Mouse (Mus musculus): ENCODE results near the gene Cdk5rap1. TPM values are rescaled to one million over a fixed set of nuclear protein-coding genes. Genes with fewer than 3 reads are reported as not detected.

Gene Cdk5rap1
- polyA plus RNA-seq, 1 experiment = 0.45 TPM

GRCm38 (mm10) chr2:154407643-154408445 is 35.0 kb upstream of the Cdk5rap1 start, which contains the start of gene Snta1:
Gene Snta1 (minus strand): TSS chr2:154408099.
- Histone ChIP-seq H3K4me3 (replicated peaks) (peak within 1 kb of the TSS; percentile 93), H3K36me3 (replicated peaks; ENCODE audit: low read length) (no peaks in the 10 kb centered on the region), H3K9me3 (0 out of 2 replicates have a peak, but pooled peaks cover 5% of the 10 kb centered on the region), H3K27me3 (replicated peaks) (peaks cover 60% of the 10 kb centered on the region), H3K4me1 (peaks cover 27% of the 10 kb centered on the region)
- TF ChIP-seq GATA1 (IDR thresholded peaks at IDR 0.05; ENCODE audit: borderline replicate concordance, low read length) (no peak), FLI1 (IDR thresholded peaks at IDR 0.05; ENCODE audit: low read length) (no peak)

GRCm38 (mm10) chr2:154407063-154407642 is 34.3 kb upstream of the Cdk5rap1 start:
- Histone ChIP-seq H3K4me3 (replicated peaks) (peak overlapping the region; percentile 93), H3K9me3 (0 out of 2 replicates have a peak, but pooled peaks cover 5% of the 10 kb centered on the region), H3K36me3 (replicated peaks; ENCODE audit: low read length) (no peaks in the 10 kb centered on the region), H3K27me3 (replicated peaks) (peaks cover 62% of the 10 kb centered on the region), H3K4me1 (peaks cover 27% of the 10 kb centered on the region)
- TF ChIP-seq GATA1 (IDR thresholded peaks at IDR 0.05; ENCODE audit: borderline replicate concordance, low read length) (no peak), FLI1 (IDR thresholded peaks at IDR 0.05; ENCODE audit: low read length) (no peak)

GRCm38 (mm10) chr2:154405447-154405994 is 32.7 kb upstream of the Cdk5rap1 start:
- peaks cover 24% of the 10 kb centered on the region for H3K4me1 ChIP-seq
- TF ChIP-seq GATA1 (IDR thresholded peaks at IDR 0.05; ENCODE audit: borderline replicate concordance, low read length) (no peak), FLI1 (IDR thresholded peaks at IDR 0.05; ENCODE audit: low read length) (no peak)
- 0 out of 2 replicates have a peak, but pooled peaks cover 5% of the 10 kb centered on the region for H3K9me3 ChIP-seq
- H3K4me3 ChIP-seq (replicated peaks) = no peak overlapping the region
- H3K27me3 ChIP-seq (replicated peaks) = peaks cover 62% of the 10 kb centered on the region
- H3K36me3 ChIP-seq (replicated peaks; ENCODE audit: low read length) = no peaks in the 10 kb centered on the region

GRCm38 (mm10) chr2:154402811-154403210 is 30.0 kb upstream of the Cdk5rap1 start:
- Histone ChIP-seq H3K4me1 (peaks cover 10% of the 10 kb centered on the region), H3K9me3 (0 out of 2 replicates have a peak, but pooled peaks cover 5% of the 10 kb centered on the region), H3K36me3 (replicated peaks; ENCODE audit: low read length) (no peaks in the 10 kb centered on the region), H3K4me3 (replicated peaks) (no peak overlapping the region), H3K27me3 (replicated peaks) (peaks cover 61% of the 10 kb centered on the region)
- no peak for TF ChIP-seq FLI1 (IDR thresholded peaks at IDR 0.05; ENCODE audit: low read length)
- no peak for TF ChIP-seq GATA1 (IDR thresholded peaks at IDR 0.05; ENCODE audit: borderline replicate concordance, low read length)

- Histone ChIP-seq H3K9me3 (0 out of 2 replicates have a peak, but pooled peaks cover 1% of the 10 kb centered on the region), H3K4me1 (peaks cover 2% of the 10 kb centered on the region; the same call in 1 of the 2 replicates), H3K36me3 (replicated peaks; ENCODE audit: low read length) (no peaks in the 10 kb centered on the region), H3K4me3 (replicated peaks) (no peak overlapping the region), H3K27me3 (replicated peaks) (peaks cover 53% of the 10 kb centered on the region)
- TF ChIP-seq FLI1 (IDR thresholded peaks at IDR 0.05; ENCODE audit: low read length) = no peak
Observed at GRCm38 (mm10) chr2:154401976-154402375, 29.2 kb upstream of the Cdk5rap1 start.

- TF ChIP-seq FLI1 (IDR thresholded peaks at IDR 0.05; ENCODE audit: low read length) (no peak), GATA1 (IDR thresholded peaks at IDR 0.05; ENCODE audit: borderline replicate concordance, low read length) (no peak)
Observed at GRCm38 (mm10) chr2:154399325-154399724, 26.5 kb upstream of the Cdk5rap1 start.

GRCm38 (mm10) chr2:154398267-154398666 is 25.5 kb upstream of the Cdk5rap1 start:
- Histone ChIP-seq H3K9me3 (no peaks in the 10 kb centered on the region), H3K4me3 (replicated peaks) (no peak overlapping the region), H3K27me3 (replicated peaks) (peaks cover 33% of the 10 kb centered on the region), H3K4me1 (no peaks in the 10 kb centered on the region), H3K36me3 (replicated peaks; ENCODE audit: low read length) (no peaks in the 10 kb centered on the region)
- no peak for TF ChIP-seq GATA1 (IDR thresholded peaks at IDR 0.05; ENCODE audit: borderline replicate concordance, low read length)
- TF ChIP-seq FLI1 (IDR thresholded peaks at IDR 0.05; ENCODE audit: low read length) = no peak

More at GRCm38 (mm10) chr2:154399325-154399724, 26.5 kb upstream of the Cdk5rap1 start:
- Histone ChIP-seq H3K4me1 (no peaks in the 10 kb centered on the region), H3K27me3 (replicated peaks) (peaks cover 36% of the 10 kb centered on the region), H3K4me3 (replicated peaks) (no peak overlapping the region), H3K9me3 (no peaks in the 10 kb centered on the region), H3K36me3 (replicated peaks; ENCODE audit: low read length) (no peaks in the 10 kb centered on the region)

- Histone ChIP-seq H3K4me1 (no peaks in the 10 kb centered on the region), H3K4me3 (replicated peaks) (no peak overlapping the region), H3K9me3 (no peaks in the 10 kb centered on the region), H3K36me3 (replicated peaks; ENCODE audit: low read length) (no peaks in the 10 kb centered on the region), H3K27me3 (replicated peaks) (peaks cover 34% of the 10 kb centered on the region)
- TF ChIP-seq GATA1 (IDR thresholded peaks at IDR 0.05; ENCODE audit: borderline replicate concordance, low read length) (no peak), FLI1 (IDR thresholded peaks at IDR 0.05; ENCODE audit: low read length) (no peak)
Observed at GRCm38 (mm10) chr2:154396529-154396928, 23.7 kb upstream of the Cdk5rap1 start.

GRCm38 (mm10) chr2:154394602-154395001 is 21.8 kb upstream of the Cdk5rap1 start:
- H3K4me3 ChIP-seq (replicated peaks) = no peak overlapping the region
- H3K36me3 ChIP-seq (replicated peaks; ENCODE audit: low read length) = no peaks in the 10 kb centered on the region
- H3K27me3 ChIP-seq (replicated peaks) = peaks cover 27% of the 10 kb centered on the region
- peaks cover 7% of the 10 kb centered on the region for H3K4me1 ChIP-seq
- H3K9me3 ChIP-seq = no peaks in the 10 kb centered on the region
- TF ChIP-seq FLI1 (IDR thresholded peaks at IDR 0.05; ENCODE audit: low read length) = no peak
- TF ChIP-seq GATA1 (IDR thresholded peaks at IDR 0.05; ENCODE audit: borderline replicate concordance, low read length) = no peak

Data from megakaryocyte, embryonic 14.5 days (primary cell).